Mouse (Mus musculus) cerebellum, adult 9-11 months (tissue): ENCODE measurements around the gene Wwox.
"Not testable (repeated sequence)": the region's sequence is repeated elsewhere in the genome, so short reads cannot be mapped to it uniquely, and the experiment has no call there.

Experiments used
- DNase-seq: peaks from one replicate; pipeline ENCODE4 v3.0.0; 2022

Wwox gene

GRCm38 (mm10) chr8:114814769-114815736, 375.6 kb downstream of the Wwox start:
- DNase-seq: no peak

- DNase-seq: no peak
Observed at GRCm38 (mm10) chr8:114816343-114816742, 376.9 kb downstream of the Wwox start.

- no peak for DNase-seq
Observed at GRCm38 (mm10) chr8:114816949-114817348, 377.5 kb downstream of the Wwox start.

- DNase-seq: no peak
Observed at GRCm38 (mm10) chr8:114821543-114821942, 382.1 kb downstream of the Wwox start.

GRCm38 (mm10) chr8:114825460-114825859, 386.0 kb downstream of the Wwox start:
- DNase-seq: no peak

- DNase-seq: peak; percentile 22
Observed at GRCm38 (mm10) chr8:114826991-114827390, 387.5 kb downstream of the Wwox start.

- not testable (repeated sequence) for DNase-seq
Observed at GRCm38 (mm10) chr8:114827810-114828209, 388.4 kb downstream of the Wwox start.

- DNase-seq: no peak
Observed at GRCm38 (mm10) chr8:114831595-114831994, 392.1 kb downstream of the Wwox start.

- DNase-seq: no peak
Observed at GRCm38 (mm10) chr8:114832251-114832774, 392.9 kb downstream of the Wwox start.

- DNase-seq: peak; percentile 12
Observed at GRCm38 (mm10) chr8:114834730-114835129, 395.3 kb downstream of the Wwox start.

GRCm38 (mm10) chr8:114839998-114840397, 400.5 kb downstream of the Wwox start:
- no peak for DNase-seq

- no peak for DNase-seq
Observed at GRCm38 (mm10) chr8:114847666-114848065, 408.2 kb downstream of the Wwox start.

- DNase-seq: no peak
Observed at GRCm38 (mm10) chr8:114849461-114849860, 410.0 kb downstream of the Wwox start.

GRCm38 (mm10) chr8:114850014-114850870, 410.8 kb downstream of the Wwox start:
- DNase-seq: no peak

- no peak for DNase-seq
Observed at GRCm38 (mm10) chr8:114853765-114854164, 414.3 kb downstream of the Wwox start.

- no peak for DNase-seq
Observed at GRCm38 (mm10) chr8:114855833-114856232, 416.4 kb downstream of the Wwox start.

GRCm38 (mm10) chr8:114865911-114866310, 426.5 kb downstream of the Wwox start:
- DNase-seq: no peak

- DNase-seq: no peak
Observed at GRCm38 (mm10) chr8:114869321-114869720, 429.9 kb downstream of the Wwox start.

GRCm38 (mm10) chr8:114870410-114870809, 431.0 kb downstream of the Wwox start:
- no peak for DNase-seq

GRCm38 (mm10) chr8:114872491-114872890, 433.0 kb downstream of the Wwox start:
- no peak for DNase-seq

- DNase-seq: no peak
Observed at GRCm38 (mm10) chr8:114875161-114875560, 435.7 kb downstream of the Wwox start.

- no peak for DNase-seq
Observed at GRCm38 (mm10) chr8:114876161-114876611, 436.7 kb downstream of the Wwox start.

- no peak for DNase-seq
Observed at GRCm38 (mm10) chr8:114876696-114877206, 437.3 kb downstream of the Wwox start.
